Mouse (Mus musculus): ENCODE results near the gene Mrpl20.
A peak's percentile ranks its signal among the peaks of the same experiment; 100 is the strongest.

The Mrpl20 gene

GRCm38 (mm10) chr4:155802741-155803339 lies at the start of gene Mrpl20:
Mrpl20 (plus strand) TSS chr4:155802878.
- no peak for DNase-seq (ENCODE audit: low spot score)

DNA sequence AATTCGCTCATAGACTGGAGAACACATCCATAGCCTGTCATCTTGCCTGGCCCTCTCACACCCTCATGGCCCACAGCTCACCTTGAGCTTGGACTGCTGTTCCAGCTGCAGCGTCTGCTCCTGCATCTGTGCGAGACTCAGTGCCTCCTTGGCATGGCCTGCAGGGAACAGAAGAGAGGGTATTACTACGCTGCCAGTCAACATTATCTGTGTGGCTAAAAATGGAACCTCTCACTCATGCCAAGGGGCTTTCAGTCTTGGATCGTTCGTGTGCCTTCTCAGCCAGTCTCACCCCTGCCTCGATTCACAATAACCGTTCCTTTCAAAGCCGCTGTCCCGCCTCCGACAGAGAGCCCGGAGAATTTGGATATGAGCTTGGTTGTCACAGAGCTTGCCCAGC lies 45.7 kb upstream of the Mrpl20 start:
- DNase-seq (ENCODE audit: low spot score), result no peak

DNA sequence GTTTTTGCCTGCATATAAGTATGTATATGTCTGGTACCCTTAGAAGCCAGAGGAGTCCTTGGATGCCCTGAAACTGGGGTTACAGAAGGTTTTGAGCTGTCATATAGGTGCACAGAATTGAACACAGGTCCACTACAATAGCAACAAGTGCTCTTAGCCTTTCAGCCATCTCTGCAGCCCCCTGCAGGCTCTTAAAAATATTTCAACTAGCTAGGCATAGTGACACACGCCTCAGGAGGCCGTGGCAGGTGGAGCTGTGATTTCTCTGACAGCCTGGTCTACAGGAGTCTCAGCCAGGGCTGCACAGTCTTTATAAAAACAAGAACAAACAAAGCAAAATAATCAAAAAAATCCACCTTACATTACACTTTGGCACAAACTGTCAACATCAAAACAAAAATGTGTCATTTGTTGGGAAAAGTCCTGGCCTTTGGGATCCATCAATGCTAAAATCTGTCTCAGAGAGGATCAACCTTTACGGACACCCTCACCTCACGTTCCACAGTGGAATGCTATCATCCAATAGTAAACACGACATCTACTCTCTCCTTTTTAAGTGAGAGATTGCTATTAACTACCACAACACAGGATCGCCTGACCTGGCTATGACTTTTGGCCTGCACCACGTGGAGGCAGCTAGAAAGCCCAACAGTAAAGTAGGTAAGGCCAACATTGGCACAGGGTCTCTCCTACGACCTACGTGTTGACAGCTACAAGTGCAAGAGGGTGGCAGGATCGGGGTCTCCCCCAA lies 42.6 kb upstream of the Mrpl20 start:
- DNase-seq (ENCODE audit: low spot score), result no peak

GRCm38 (mm10) chr4:155760613-155761355 lies 41.9 kb upstream of the Mrpl20 start, which contains the start of gene Atad3a:
Atad3a (minus strand) TSS chr4:155761093.
- DNase-seq (ENCODE audit: low spot score), result peak; percentile 97

GRCm38 (mm10) chr4:155761356-155762099 lies 41.1 kb upstream of the Mrpl20 start:
- DNase-seq (ENCODE audit: low spot score), result no peak

DNA sequence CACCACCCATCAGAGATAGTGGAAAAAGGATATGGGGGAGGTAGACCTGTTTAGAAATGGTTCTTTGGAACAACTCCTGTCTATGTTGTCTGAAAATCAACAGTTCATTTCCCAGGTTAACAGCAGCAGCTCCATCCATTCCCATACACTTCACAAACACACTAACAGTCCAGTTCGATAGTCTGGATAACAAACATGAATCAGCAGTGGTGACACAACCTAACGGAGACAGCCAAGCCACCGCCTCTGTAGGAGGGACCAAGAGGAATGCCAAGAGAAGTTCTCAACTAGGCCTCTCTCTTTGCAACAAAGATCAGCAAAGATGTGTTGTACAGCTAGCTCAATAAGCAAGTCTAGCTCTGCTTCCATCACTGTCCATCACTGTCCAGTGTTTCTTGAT lies 40.3 kb upstream of the Mrpl20 start:
- DNase-seq (ENCODE audit: low spot score), result no peak

- no peak for DNase-seq (ENCODE audit: low spot score)
Observed at GRCm38 (mm10) chr4:155769496-155769879, 33.2 kb upstream of the Mrpl20 start.

- peak; percentile 83 for DNase-seq (ENCODE audit: low spot score)
Observed at GRCm38 (mm10) chr4:155769880-155770512, 32.7 kb upstream of the Mrpl20 start.

DNA sequence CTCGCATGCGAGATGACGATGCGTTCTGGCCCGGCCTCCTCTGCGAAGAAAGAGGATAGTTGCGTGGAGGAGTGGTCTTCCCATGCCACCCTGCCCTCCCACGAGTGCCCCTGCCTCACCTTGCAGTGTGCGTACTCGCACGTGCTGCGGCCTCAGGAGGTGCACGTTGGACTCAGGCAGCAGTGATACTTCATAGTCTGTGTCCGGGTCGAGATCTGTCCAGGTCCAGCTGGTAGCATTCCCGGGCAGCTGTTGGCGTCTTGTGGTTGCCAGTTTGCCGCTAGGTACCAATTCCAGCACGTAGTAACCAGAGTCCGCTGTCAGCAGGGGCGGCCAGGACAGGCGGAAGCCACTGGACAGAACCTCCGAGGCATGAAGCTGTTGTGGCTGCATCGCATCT lies 32.1 kb upstream of the Mrpl20 start:
- no peak for DNase-seq (ENCODE audit: low spot score)

- DNase-seq (ENCODE audit: low spot score), result no peak
Observed at GRCm38 (mm10) chr4:155771706-155772105, 31.0 kb upstream of the Mrpl20 start.

- DNase-seq (ENCODE audit: low spot score), result no peak
Observed at GRCm38 (mm10) chr4:155772786-155773185, 29.9 kb upstream of the Mrpl20 start.

- DNase-seq (ENCODE audit: low spot score), result no peak
Observed at GRCm38 (mm10) chr4:155773335-155774078, 29.2 kb upstream of the Mrpl20 start.

- peak; percentile 71 for DNase-seq (ENCODE audit: low spot score)
Observed at GRCm38 (mm10) chr4:155774280-155774754, 28.4 kb upstream of the Mrpl20 start, which contains the start of gene Vwa1. Vwa1 (minus strand) TSS chr4:155774698.

DNA sequence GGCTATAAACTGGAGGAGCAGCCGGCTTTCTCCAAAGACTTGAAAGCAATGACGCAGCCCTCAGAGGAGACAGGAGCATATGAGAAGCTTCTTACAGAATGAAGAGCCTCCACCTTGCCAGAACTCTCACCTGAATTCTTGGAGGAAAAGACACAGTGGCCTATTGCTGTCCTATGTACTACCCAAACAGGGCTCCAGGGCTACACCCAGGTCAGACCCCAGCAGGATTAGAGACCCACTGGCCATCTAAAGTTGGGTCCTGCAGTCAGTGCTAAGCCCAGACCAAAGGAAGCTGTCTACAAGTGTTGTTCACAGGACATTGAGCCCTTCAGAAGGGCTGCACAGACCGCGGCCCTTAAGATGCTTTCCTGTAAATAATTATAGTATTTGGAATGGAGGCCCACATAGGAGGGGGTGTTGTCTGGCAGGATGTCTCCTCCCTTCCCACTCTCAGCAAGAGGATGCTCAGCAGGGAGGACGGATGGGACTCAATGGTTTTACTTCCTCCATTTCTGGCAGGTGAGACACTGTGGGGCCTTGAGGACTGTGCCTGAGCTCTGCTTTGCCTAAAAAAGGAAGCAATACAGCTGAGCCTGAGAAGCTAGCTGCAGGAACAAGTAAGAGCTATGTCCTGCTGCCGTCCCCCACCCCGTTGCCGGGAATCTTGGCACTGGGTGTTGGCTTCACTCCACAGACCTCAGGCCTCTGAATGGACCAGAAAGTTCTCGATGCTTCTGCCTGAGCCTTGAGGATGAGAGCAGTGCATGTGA lies 27.5 kb upstream of the Mrpl20 start:
- DNase-seq (ENCODE audit: low spot score), result no peak

- no peak for DNase-seq (ENCODE audit: low spot score)
Observed at GRCm38 (mm10) chr4:155775855-155776254, 26.8 kb upstream of the Mrpl20 start.

- DNase-seq (ENCODE audit: low spot score), result no peak
Observed at GRCm38 (mm10) chr4:155776704-155777335, 25.9 kb upstream of the Mrpl20 start.

DNA sequence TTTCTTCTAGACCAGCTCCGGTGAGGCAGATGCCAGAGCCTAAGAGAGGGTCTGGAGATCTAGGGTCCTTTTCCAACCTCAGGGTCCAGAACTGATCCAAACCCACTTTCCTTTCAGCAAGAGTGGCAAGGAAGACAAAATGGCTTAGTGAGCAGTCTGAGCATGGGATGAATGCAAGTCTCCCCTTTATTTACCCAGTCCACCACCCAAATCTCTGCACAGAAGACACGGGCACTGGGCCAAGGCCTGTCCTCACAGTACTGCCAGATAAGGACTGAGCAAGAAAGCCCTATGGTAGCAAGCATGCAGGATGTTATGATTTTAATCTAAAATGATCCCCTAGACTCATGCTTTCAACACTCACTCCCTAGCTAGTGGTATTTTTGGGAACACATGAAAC lies 24.9 kb upstream of the Mrpl20 start:
- no peak for DNase-seq (ENCODE audit: low spot score)

GRCm38 (mm10) chr4:155779498-155779897 lies 23.2 kb upstream of the Mrpl20 start:
- DNase-seq (ENCODE audit: low spot score), result no peak

DNA sequence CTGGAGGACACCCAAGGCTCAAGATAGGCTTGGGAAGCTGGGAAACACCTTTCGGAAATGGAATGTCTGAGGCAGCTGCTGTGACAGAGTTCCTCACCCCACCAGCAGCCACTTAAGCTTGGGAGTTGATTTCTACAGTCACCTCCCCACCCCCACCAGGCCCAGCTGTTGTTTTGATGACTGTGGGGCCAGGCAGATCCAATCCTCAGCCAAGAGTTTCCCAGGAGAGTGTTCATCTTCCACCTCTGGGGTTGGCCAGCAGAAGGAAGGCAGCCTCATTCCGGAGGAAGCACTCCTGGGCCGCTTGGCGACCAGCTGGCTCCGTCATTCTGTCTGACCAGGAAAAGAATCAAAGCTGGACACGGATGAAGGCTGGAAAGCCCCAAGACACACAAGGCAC lies 21.8 kb upstream of the Mrpl20 start:
- no peak for DNase-seq (ENCODE audit: low spot score)

Measured in spleen, adult 12 weeks (tissue).